Mouse (Mus musculus) mouse embryonic stem cell (cell line): ENCODE measurements around the gene 4933402J07Rik.

Source experiments
- in situ Hi-C, 2 experiments: fragments of 300-500 bp; cut with MboI; formaldehyde crosslinking; loops; 1 replicate in 1 of 2; 3 replicates in 1 of 2; pipeline ENCODE4 v1.14.3; 2019 to 2020; ENCODE audit warnings: low sequenced_read_pairs in 2 of 2, low pct_unique_long_range_greater_than_20kb in 1 of 2, mixed read lengths in 1 of 2; ENCODE audit not compliant: unreplicated experiment in 1 of 2

4933402J07Rik gene

DNA sequence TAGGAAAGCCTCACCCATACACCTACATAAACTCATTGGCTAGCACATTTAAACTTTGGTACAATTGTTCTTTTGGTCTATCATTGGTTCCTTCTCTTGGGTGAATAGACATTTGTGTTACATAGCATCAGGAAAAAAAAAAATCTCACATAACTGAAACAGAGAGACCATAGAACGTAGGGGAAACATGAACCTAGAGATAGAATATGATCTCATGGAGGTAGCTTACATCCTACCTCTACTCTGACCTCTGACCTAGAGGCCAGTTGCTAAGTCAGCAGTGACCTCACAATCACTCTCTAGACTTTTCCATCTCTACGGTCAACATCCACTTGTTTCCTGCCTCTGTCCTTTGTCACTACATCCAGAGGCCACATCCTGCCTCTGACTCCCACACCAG lies at the start of gene 4933402J07Rik:
TSS of gene 4933402J07Rik (plus strand) at position 301 of the 400 bp plus-strand sequence.
- in situ Hi-C loops, result no loop called here

DNA sequence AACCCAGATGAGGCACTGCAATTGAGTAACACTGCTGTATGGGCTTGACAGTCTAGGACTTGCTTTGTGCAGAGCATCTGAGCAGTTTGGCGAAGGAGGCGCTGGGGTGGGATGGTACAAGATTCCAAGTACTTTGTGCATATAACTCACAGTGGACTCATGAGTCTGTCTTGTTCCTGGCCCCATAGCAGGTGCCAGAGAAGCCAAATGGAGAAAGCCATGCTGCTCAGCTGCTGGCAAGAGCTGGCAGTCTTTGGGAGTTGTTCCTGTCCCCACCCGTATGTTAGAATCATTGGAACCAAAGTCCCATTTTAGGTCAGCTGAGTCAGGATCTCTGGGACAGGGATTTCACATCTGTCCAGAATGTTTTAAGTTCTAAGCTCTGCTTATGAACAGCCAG lies 46.5 kb upstream of the 4933402J07Rik start:
- in situ Hi-C loops, result no loop called here

DNA sequence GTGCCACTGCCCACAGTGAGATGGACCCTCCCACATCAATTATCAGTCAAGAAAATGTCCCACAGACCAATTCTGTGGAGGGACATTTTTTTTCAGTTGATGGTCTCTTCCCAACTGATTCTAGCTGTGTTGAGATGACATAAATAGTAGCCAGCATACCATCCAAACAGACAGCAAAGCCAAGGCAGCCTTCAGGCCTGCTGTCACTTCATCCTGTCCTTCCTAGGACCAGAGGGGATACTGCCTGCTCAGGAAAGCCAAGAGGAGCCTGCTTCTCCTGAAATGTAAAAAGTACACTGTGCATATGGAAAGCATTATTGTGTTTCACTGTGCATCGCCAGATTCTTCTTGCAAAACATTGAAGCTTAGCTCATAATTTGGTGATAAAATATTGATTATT lies 38.6 kb upstream of the 4933402J07Rik start:
- in situ Hi-C loops, result no loop called here

DNA sequence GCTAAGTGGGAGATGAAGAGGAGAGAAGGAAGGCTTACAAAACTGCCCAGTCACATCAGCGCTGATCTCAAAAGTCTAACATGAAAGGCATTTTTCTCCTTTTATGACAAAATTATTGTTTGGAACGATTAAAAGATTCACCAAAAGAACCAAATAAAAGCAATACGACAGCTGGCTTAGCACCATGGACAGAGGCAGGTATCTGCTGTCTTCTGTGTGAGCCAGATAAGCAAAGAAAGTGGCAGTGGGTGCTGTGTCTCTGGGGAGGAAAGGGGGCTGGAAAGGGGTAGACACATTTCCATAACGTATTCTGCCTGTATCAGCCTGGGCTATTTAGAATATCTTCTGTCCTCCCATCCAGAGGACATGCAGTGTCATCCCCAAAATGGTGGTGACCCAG lies 32.5 kb upstream of the 4933402J07Rik start:
- in situ Hi-C loops, result loop anchor here (10.0 kb wide), 2 partner anchors 306 to 596 kb away; no protein-coding TSS in a partner anchor

DNA sequence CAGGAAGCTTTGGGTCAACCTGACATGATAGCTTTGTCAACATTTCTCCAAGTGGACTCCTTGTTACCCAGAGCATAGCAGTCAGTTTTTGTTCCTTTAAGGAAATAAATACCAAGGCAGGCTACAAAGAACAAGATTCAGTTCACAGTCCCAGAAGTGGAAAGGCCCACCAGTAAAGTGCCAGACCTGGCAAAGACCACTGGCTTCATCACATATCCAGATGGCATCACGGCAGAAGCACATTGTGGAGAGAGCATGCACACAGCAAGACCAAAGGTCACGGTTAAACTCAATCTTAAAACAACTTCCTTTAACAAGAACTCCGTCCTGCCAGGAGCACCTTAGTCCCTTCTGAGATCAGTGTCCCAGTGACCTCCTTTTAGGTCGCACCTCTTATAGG lies 30.2 kb upstream of the 4933402J07Rik start:
- in situ Hi-C loops, result loop anchor here (10.0 kb wide), 2 partner anchors 309 to 599 kb away; no protein-coding TSS in a partner anchor

DNA sequence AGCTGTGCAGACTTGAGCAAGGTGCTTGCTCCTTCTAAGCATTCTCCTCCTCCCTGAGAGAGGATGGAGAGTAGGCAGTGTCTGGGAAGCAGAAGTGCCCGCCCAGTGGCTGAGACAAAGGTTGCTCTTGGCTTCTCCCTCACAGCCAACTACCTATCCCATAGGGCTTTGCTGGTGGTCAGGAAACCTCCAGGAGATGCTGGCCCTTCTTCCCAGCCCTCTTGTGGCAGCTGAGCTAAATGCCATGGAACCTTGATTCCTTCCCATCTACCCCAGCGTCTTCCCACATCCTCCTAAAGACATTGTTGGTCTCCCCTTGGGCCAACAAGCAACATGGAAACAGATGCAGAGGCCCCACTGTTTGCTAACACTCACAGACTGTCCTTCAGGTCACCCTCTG lies 28.8 kb upstream of the 4933402J07Rik start:
- in situ Hi-C loops, result loop anchor here (10.0 kb wide), 2 partner anchors 310 to 600 kb away; no protein-coding TSS in a partner anchor

DNA sequence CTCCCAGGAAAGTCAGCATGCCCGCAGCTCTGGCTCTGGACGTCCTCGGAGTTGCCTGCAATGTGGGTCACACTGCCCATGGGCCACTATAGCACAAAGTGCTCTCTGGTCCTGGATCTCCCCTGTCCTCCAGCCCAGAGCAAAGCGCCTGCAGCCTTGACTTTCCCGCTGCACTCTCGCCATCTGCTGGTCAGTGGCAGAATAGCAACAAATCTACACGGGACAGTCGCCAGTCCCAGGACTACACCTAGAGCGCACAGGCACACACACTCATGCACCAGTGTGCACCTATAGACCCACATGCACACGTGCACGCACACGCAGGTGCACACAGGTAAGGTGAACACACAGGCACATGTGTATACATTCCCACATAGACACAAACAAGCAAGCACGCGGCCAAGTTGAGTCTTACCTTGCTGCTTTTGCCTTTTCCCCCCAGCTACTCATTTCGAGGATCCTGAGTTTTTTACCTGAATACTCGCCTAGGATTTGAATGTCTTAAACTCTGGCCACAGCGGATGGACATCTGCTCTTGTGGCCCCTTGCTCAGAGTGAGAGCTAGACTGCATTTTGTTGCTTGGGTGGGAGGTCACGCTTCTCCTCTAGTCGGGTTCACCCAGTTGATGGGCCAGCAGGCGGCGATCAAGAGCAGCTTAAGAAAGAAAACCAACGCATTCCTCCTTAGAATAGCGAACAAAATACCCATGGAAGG lies 26.9 kb upstream of the 4933402J07Rik start:
- in situ Hi-C loops, result loop anchor here (10.0 kb wide), 2 partner anchors 312 to 602 kb away; no protein-coding TSS in a partner anchor

DNA sequence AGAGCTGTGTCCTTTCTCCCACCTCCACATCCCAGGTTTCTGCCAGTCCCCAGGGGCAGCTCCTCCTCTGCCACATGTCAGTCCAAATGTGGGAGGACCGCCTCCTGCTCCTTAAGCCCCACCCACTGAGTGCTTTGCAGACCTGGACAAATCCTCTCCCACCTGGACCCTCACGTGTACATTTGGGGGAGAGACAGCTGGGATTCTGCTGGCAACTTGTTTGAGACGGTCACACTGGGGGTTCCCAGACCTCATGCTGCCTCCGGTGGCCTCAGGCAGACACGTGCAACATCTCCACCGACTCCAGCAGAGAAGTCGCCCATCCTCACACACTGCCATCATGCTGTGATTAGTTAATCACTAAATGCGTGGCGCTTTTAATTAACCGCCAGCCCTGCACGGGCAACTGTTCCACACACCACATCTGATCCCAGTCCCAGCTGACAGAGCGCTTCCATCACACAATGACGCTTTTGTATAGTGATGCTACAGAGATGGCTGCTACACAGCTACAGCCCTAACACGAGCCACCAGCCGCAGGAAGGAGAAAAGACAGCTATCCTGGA lies 23.7 kb upstream of the 4933402J07Rik start:
- in situ Hi-C loops, result loop anchor here (10.0 kb wide), 2 partner anchors 315 to 605 kb away; no protein-coding TSS in a partner anchor

DNA sequence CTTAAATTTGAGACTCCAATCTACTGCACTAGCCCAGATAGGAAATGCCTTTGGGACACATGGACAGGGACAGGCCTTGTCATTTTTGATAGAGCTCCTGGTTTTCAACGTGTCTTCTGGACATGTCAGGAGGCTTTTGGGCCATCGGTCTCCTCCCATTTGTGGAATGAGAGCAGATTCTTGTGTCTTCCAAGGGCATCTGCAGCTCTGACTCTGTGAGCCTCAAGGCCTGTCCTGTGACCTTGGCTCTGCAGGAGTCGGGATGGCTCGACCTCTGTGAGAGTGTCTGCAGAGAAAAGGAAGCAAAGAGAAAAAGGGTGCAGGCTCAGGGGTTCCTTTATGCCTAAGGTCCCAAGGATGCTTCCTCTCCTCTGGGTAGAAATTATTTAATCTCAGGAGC lies 13.8 kb upstream of the 4933402J07Rik start:
- in situ Hi-C loops, result no loop called here

DNA sequence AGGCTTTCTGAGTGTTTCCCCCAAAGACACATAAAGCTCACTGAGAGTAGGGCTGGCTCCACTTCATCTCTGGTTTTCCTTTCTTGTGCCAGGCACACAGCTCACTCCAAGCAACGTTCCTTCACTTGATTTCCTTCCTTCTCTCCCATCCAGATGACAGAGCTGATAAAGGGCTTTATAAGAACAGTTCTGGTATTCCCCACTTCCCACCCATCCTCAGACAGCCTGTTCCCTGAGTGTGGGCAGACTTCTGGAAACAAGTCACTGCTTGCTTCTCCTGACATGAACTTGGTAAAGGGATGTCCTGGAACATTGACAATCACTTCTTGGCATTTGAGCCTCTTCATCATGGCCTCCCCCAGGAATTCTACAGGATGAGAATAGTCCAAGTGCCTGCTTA lies 10.9 kb upstream of the 4933402J07Rik start:
- in situ Hi-C loops, result no loop called here

DNA sequence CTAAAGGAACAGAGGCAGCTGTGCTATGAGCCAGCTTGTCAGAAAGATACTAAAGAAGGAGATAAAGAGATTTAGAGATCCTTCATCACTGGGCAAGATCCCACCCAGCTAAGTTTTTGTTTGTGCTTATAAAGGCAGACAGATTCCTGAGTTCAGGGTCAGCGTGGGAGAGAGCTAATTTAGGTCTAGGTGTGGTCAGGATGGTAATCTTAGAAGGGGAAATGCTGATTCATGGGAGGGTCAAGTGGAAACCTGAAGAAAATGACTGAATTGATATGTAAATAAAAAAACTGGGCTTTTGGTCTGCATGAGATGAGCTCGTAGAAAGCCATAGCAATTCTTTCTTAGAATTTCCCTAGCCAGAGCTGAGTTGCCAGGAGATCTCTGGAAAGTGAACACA lies 2.9 kb upstream of the 4933402J07Rik start:
- in situ Hi-C loops, result no loop called here

DNA sequence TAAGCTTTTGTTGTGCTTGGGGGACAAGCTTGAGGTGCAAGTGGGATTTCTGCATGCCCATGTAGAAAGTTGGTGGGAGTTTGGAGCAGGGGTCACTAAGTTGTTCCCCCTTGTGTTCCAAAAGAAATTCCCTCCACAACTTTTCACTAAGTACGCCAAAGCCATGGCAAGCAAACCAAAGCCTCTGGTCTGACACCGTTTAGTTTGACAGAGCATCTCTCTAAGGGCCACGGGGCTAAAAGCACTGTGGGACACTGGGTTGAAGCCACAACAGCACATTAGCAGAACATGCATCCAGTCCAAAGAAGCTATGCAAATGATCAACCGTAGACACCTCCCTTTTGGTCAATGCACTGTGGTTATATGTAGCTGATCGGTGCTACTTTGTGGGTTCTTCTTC lies 5.5 kb downstream of the 4933402J07Rik start:
- in situ Hi-C loops, result no loop called here

DNA sequence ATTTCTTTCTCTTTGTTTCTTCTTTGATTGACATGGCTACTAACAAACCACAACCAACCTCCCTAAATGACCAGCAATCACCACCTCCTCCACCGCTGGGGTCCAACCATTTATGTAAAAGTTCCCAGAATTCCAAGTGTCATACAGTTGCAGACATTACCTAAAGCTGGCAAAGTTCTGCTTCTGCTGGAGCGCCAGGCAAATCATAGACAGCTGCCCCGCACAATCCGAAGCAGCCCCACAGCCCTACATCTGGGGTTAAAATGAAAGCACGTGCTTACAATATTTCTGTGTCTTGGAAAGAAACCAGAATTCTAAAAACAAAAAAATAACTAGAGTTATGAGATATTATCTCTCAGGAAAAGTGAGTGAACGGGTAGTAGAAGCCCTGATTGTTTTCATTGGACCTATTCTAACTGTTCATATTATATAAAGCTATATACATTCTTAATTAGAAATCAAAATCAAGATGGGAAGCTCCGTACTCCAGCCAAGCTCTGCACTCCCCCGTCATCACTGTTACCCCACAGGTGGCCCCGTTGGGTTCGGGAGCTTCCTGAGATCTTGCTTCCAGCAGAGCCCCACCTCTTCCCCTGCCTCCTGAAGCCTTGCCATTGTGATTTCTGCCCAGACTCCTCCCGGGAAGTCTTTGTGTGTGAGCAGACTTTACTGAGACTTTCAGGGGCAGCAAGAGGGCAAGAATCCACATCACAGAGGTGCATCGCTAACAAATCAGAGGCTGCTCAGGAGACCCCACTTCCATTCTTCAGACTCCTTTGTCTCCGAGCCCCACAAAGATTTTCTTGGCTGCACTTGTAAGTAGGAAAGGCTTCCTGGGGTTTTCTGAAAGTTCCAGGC lies 6.3 kb downstream of the 4933402J07Rik start:
- in situ Hi-C loops, result no loop called here

DNA sequence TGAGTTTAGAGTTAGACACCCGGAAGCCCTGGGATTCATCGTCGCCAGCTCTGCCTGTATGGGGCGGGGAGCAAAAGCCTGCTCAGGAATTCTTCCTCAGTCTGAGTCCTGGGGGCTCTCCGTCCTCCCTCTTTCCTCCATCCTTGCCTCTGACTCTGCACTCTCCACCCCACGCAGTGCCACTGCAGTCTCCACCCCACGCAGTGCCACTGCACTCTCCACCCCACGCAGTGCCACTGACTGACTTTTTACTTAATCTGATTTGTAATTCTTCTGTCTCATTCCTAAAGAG lies 6.9 kb downstream of the 4933402J07Rik start:
- in situ Hi-C loops, result no loop called here

DNA sequence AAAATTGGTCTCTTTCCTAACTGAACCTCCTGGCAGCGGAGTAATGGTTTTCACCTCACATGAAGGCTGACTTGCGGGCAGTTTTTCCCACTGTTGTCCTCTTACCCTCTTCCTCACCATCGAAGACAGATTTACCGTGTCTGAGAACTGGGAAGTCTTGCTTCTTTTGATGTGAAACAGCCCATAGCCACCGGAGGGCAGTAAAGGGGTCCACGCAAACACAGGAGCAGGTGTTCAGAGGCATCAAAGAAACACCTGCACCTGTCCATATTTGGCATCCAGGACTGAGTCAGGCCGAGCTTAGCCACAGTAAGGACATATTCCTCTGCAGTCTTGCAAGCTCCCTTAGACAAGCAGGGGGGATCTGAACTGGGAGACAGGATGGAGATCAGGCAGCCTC lies 7.2 kb downstream of the 4933402J07Rik start:
- in situ Hi-C loops, result no loop called here

DNA sequence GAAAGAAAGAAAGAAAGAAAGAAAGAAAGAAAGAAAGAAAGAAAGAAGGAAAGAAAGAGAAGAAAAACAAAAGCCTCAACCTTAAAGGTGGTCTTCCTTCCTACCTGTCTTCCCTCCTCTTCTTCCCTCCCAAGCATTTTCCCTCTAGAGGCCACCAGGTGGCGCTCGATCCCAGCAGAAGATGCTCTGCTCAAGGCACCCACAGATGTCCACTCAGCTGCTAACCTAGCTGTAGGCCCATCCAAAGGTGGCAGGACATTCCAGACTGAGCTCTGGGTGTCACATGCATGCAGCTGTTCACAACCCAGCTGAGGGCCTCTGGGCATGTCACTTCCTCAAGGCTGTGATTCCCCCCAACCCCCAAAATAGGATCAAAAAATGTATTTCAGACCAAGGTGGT lies 30.6 kb downstream of the 4933402J07Rik start:
- in situ Hi-C loops, result loop anchor here (25.0 kb wide), 2 partner anchors 418 to 443 kb away; no protein-coding TSS in a partner anchor

DNA sequence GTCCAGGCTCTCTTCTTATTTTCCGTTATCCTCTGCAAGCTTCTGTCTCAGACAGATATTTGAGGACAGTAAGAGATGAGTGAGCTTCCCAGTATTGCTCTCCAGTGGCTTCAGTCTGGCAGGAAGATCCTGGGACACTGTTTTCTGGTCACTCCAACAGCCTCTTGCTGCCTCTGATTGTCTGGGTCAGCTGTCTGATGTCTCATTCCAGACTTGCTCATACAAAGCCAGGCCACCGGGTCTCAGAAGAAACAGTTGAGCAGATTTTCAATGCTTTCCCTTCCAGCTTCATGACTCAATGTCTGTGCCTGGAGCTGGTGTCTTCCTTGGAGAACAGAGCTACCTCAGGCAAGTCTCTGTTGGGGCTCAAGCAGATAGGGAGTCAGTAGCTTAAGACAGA lies 39.1 kb downstream of the 4933402J07Rik start:
- in situ Hi-C loops, result no loop called here

DNA sequence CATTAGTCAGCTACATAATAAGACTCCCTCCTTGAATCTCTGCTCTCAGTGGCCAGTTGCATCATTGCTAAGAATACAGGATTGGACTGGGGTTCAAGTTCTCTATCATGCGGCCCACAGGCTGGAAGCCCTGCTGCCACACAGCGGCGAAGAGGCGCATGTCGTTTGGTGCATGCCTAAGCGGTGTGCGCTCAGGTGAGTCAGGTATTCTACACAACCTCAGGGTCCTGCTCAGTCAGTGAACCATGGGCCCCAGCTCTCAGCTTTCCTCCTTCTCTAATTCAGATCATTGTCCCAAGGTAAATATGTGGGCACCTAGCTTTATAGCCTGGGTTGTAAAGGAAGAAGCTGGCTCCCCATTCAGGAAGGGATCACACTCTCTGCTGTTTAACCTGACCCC lies 45.5 kb downstream of the 4933402J07Rik start:
- in situ Hi-C loops, result no loop called here

DNA sequence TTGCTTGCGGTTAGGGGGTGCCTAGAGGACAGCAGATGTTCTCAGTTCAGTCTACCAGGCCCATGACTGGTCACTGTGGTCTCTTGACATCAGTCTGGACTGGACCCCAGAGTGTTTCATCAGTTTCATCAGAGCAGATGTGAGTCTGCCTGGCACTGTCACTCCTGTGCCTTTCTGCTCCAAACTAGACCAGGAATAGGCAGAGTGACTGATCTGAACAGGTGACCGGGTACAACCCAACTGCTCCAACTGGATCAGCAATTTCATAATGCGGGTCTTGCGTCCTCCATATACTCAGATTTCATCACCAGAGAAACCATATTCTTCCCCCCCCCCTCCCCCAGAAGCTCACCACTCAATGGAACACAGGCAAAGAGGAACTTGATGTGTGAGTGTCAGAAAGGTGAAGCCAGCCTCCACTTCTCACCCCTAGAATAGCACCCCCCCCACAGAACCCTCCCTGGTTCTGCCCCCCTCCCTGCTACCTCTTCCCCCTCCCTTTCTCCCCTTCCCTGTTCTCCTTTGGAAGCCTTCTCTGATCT lies 46.1 kb downstream of the 4933402J07Rik start:
- in situ Hi-C loops, result no loop called here
